Comparison of ENCODE assay signal across 8 mouse cellular contexts in genomic region chr19:21652285-21653171, GRCm38 (mm10). TPM values are rescaled to one million over a fixed set of nuclear protein-coding genes. Genes with fewer than 3 reads are reported as not detected.
DNase-seq lines count a peak whose midpoint lies in the region; ATAC-seq lines count a peak whose summit lies in the region.

1110059E24Rik (minus strand) TSS chr19:21652976.

- H3K4me3 ChIP-seq in hindbrain, embryonic 14.5 days (replicated peaks; ENCODE audit: low read length): peak within 1 kb of the TSS; percentile 95

- H3K36me3 ChIP-seq in hindbrain, embryonic 14.5 days (replicated peaks; ENCODE audit: control insufficient read depth, insufficient read depth): no peaks in the 10 kb centered on the region

- H3K4me2 ChIP-seq in hindbrain, embryonic 14.5 days (replicated peaks): peak within 1 kb of the TSS; percentile 73

- peak within 1 kb of the TSS; percentile 88 for H3K9ac ChIP-seq in hindbrain, embryonic 14.5 days

- no peaks in the 10 kb centered on the region for H3K27me3 ChIP-seq in hindbrain, embryonic 14.5 days (ENCODE audit: control insufficient read depth, insufficient read depth, low read length)

- peak; percentile 99 for ATAC-seq in hindbrain, embryonic 14.5 days (ENCODE audit: low FRiP score)

- H3K4me1 ChIP-seq in hindbrain, embryonic 14.5 days (replicated peaks; ENCODE audit: control insufficient read depth, insufficient read depth, low read length): peaks cover 33% of the 10 kb centered on the region

- DNase-seq in R1 (ENCODE audit: low read depth, low spot score): peak; percentile 99
- DNase-seq in cerebellum, postnatal 25 days: peak; percentile 97
- DNase-seq in frontal cortex, postnatal 25 days (ENCODE audit: low spot score in 2 of 2): peak; percentile 89 to 93
- peak; percentile 93 for DNase-seq in hindbrain, embryonic 14.5 days (ENCODE audit: low spot score)
- DNase-seq in layer of hippocampus, postnatal 36 days: peak; percentile 96 to 97
- peak; percentile 97 for DNase-seq in lung, postnatal 36 days
- peak; percentile 99 for DNase-seq in retina, postnatal 1 day
- peak; percentile 89 to 97 for DNase-seq in urinary bladder, adult 18-20 months (ENCODE audit: low spot score in 2 of 2)

- H3K27ac ChIP-seq in hindbrain, embryonic 14.5 days: peak within 1 kb of the TSS; percentile 98

- H3K9me3 ChIP-seq in hindbrain, embryonic 14.5 days (ENCODE audit: control insufficient read depth, low read length): no peaks in the 10 kb centered on the region

- 6% methylated on average over 52 of the region's 52 CpGs for WGBS in hindbrain, embryonic 14.5 days

RNA-seq across cellular contexts. Expression of gene 1110059E24Rik, which starts in this region (rescaled TPM):
- 54.2 and 63.9 TPM in 2 replicates for polyA plus RNA-seq in hindbrain, embryonic 14.5 days (2014; fragmentation: Nextera tagmentation; extraction: Ambion mirVana)
- total RNA-seq in layer of hippocampus, postnatal 36 days (2021): 10 to 100 TPM; 25.0 to 26.5 TPM

Comparison
In these comparisons a context has a peak if more than half of its experiments do, and no peak if none do; other contexts are left out.
1. Peak in every context shown above with its lines: DNase-seq, ATAC-seq, H3K4me3 ChIP-seq and H3K27ac ChIP-seq.